Mouse (Mus musculus) adipose tissue, adult 10 weeks (tissue): ENCODE measurements around the gene Defb43. TPM values are rescaled to one million over a fixed set of nuclear protein-coding genes. Genes with fewer than 3 reads are reported as not detected.

Experiments used
- polyA plus RNA-seq: library from polyadenylated mRNA; stranded (reverse); fragments of 350-450 nt; fragmentation: Illumina TruSeq; extraction: RNeasy Lipid Tissue Mini Kit (QIAGEN cat#74804); gene quantifications from one replicate; pipeline ENCODE4 v1.2.3, GENCODE M21; 2014; ENCODE audit warnings: low read depth, low replicate concordance

Gene Defb43
- polyA plus RNA-seq: 185 TPM

GRCm38 (mm10) chr14:63011471-63011870 is at the start of gene Defb43:
TSS of gene Defb43 (plus strand) at chr14:63011771.

GRCm38 (mm10) chr14:62984410-62984809 is 27.2 kb upstream of the Defb43 start, which contains the start of gene Defb48:
TSS of gene Defb48 (minus strand) at chr14:62984510.

GRCm38 (mm10) chr14:62997777-62998176 is 13.8 kb upstream of the Defb43 start, which contains the start of gene Defb47:
TSS of gene Defb47 (plus strand) at chr14:62998077.

GRCm38 (mm10) chr14:63046691-63047090 is 35.1 kb downstream of the Defb43 start, which contains the start of gene Defb42:
TSS of gene Defb42 (plus strand) at chr14:63046991.

GRCm38 (mm10) chr14:63049910-63050370 is 38.4 kb downstream of the Defb43 start, which contains the start of gene Defb30:
TSS of gene Defb30 (minus strand) at chr14:63049960.

Other genes starting within 250 kb of the Defb43 start
- 16.3 TPM for gene Wdfy2, start 174.1 kb upstream of the Defb43 start, polyA plus RNA-seq
- 5,923 TPM for gene Defb48, start 27.3 kb upstream of the Defb43 start, polyA plus RNA-seq
- 2,852 TPM for gene Defb47, start 13.7 kb upstream of the Defb43 start, polyA plus RNA-seq
- 3,170 TPM for gene Defb42, start 35.2 kb downstream of the Defb43 start, polyA plus RNA-seq
- gene Defb30, start 38.2 kb downstream of the Defb43 start, polyA plus RNA-seq: 2,259 TPM